Mouse (Mus musculus): ENCODE results near the gene Qrsl1.

- no peak for TF ChIP-seq CTCF (IDR thresholded peaks at IDR 0.05; ENCODE audit: low read depth)
- TF ChIP-seq EP300 (IDR thresholded peaks at IDR 0.05; ENCODE audit: low read depth), result no peak
These were observed 26.2 kb upstream of the Qrsl1 start for GRCm38 (mm10) chr10:43927736-43928135.
